Mouse (Mus musculus): ENCODE measurements around the gene Gm10134. TPM values are rescaled to one million over a fixed set of nuclear protein-coding genes. Genes with fewer than 3 reads are reported as not detected.

The Gm10134 gene
- polyA plus RNA-seq, 1 experiment from 2014 or later = 0.64 TPM

DNA sequence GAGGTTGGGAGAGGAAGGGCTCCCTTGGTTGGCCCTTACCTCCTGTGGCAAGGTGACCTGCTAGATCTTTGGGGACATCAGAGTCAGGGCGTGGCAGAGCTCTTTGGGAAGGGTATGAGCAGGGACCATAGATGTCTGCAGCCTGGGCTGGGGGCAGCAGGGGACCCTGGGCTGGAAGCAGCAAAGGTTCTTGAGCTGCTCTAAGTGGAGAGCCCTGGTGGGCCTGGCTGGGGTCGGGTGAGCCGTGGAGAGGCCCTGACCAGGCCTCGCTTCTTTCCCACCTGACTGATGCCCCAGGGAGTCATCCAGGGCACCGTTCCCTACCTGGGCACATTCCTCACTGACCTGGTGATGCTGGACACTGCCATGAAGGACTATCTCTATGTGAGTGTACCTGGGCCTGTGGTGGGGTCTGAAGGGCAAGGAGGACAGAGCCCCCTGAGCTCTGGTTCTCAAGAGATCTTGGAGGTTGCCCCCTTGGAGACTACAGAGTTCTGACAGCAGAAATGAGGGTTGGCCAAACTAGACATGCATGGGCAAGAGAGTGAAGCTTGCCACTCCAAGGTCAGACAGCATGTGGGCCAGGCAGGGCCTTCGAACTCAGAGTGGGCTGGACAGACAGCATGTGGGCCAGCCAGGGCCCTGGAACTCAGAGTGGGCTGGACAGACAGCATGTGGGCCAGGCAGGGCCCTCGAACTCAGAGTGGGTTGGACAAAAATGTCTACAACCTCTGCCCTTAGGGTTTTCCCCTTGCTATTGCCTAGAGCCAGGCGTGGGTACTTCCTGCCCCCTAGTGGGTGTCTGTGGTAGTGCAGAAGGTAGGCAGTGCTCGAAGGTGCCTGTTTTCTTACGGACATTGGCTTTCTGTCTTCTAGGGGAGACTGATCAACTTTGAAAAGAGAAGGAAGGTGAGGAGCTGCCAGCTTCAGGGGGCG, 41.6 kb downstream of the Gm10134 start:
- Histone ChIP-seq H3K9ac (no peak overlapping the region), H3K36me3 (peaks cover 15% of the 10 kb centered on the region), H3K27me3 (replicated peaks) (no peaks in the 10 kb centered on the region), H3K27ac (no peak overlapping the region), H3K4me3 (no peak overlapping the region), H3K4me2 (no peak overlapping the region), H3K9me3 (replicated peaks) (no peaks in the 10 kb centered on the region), H3K4me1 (no peaks in the 10 kb centered on the region)
- WGBS (ENCODE audit: insufficient replicate concordance) = 40% methylated on average over 11 of the region's 11 CpGs
- ATAC-seq = peak; percentile 8; the same call in 1 of the 2 replicates

DNA sequence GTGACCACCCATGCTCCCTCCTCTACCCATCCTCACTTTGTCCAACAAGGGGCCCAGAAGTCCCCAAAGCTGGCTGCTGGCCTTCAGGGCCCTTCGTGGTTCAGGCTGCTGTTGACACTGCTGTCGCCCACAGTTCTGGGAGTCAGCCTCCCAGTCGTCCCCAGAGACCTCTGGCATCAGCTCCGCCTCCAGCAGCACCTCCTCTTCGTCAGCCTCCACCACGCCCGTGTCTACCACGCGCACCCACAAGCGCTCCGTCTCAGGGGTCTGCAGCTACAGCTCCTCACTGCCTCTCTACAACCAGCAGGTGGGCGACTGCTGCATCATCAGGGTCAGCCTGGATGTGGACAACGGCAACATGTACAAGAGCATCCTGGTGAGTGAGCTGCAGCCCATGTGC, 43.3 kb downstream of the Gm10134 start:
- H3K4me1 ChIP-seq = no peaks in the 10 kb centered on the region
- peaks cover 15% of the 10 kb centered on the region for H3K36me3 ChIP-seq
- H3K9ac ChIP-seq = no peak overlapping the region
- WGBS (ENCODE audit: insufficient replicate concordance) = 77% methylated on average over 13 of the region's 13 CpGs
- no peak overlapping the region for H3K27ac ChIP-seq
- H3K4me3 ChIP-seq = no peak overlapping the region
- H3K9me3 ChIP-seq (replicated peaks) = no peaks in the 10 kb centered on the region
- ATAC-seq = no peak
- no peak overlapping the region for H3K4me2 ChIP-seq
- no peaks in the 10 kb centered on the region for H3K27me3 ChIP-seq (replicated peaks)

DNA sequence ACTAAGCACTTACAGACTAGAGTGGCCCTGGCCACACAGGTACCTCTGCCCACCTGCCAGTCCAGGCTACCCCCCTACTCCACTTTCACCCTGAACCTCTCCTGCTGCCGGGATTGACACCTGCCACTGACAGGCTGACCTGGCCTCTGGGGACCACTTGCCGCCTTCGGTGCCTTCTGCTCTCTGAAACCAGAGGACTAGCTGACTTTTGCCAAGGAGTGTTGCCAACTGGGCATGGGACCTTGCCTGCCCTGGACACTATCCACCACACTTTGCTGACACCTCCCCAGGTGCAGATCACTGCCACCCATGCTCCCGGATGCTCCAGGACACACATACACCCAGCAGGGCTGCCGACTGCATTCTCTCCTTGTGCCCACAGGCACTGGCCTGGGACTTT, 46.4 kb downstream of the Gm10134 start:
- H3K4me2 ChIP-seq = no peak overlapping the region
- no peak overlapping the region for H3K9ac ChIP-seq
- no peak overlapping the region for H3K27ac ChIP-seq
- H3K4me1 ChIP-seq = no peaks in the 10 kb centered on the region
- ATAC-seq = no peak
- peaks cover 15% of the 10 kb centered on the region for H3K36me3 ChIP-seq
- no peaks in the 10 kb centered on the region for H3K9me3 ChIP-seq (replicated peaks)
- 75% methylated on average over 5 of the region's 5 CpGs for WGBS (ENCODE audit: insufficient replicate concordance)
- no peak overlapping the region for H3K4me3 ChIP-seq
- H3K27me3 ChIP-seq (replicated peaks) = no peaks in the 10 kb centered on the region; the same call in 1 of the 2 replicates

Other genes starting within 250 kb of the Gm10134 start
- 0.37 and 0.42 TPM in 2 replicates for gene Ppp1r26, start 59.3 kb upstream of the Gm10134 start, polyA plus RNA-seq (2016; fragmentation: Nextera tagmentation; extraction: Ambion mirVana)
- gene 1700007K13Rik, start 39.8 kb upstream of the Gm10134 start, polyA plus RNA-seq (2016; fragmentation: Nextera tagmentation; extraction: Ambion mirVana) = not detected in 2 replicates
- gene Mrps2, start 38.0 kb upstream of the Gm10134 start, polyA plus RNA-seq (2016; fragmentation: Nextera tagmentation; extraction: Ambion mirVana) = 39.8 and 41.0 TPM in 2 replicates
- 0.37 and 0.39 TPM in 2 replicates for gene Gbgt1, start 9.2 kb upstream of the Gm10134 start, polyA plus RNA-seq (2016; fragmentation: Nextera tagmentation; extraction: Ambion mirVana)
- 4.3 and 5.5 TPM in 2 replicates for gene Ralgds, start 7.0 kb downstream of the Gm10134 start, polyA plus RNA-seq (2016; fragmentation: Nextera tagmentation; extraction: Ambion mirVana)
- gene Cel, start 57.3 kb downstream of the Gm10134 start, polyA plus RNA-seq (2016; fragmentation: Nextera tagmentation; extraction: Ambion mirVana) = not detected in 2 replicates
- 24.9 and 26.3 TPM in 2 replicates for gene Gtf3c5, start 77.7 kb downstream of the Gm10134 start, polyA plus RNA-seq (2016; fragmentation: Nextera tagmentation; extraction: Ambion mirVana)
- 117 and 121 TPM in 2 replicates for gene Gfi1b, start 115.9 kb downstream of the Gm10134 start, polyA plus RNA-seq (2016; fragmentation: Nextera tagmentation; extraction: Ambion mirVana)
- 12.5 and 13.6 TPM in 2 replicates for gene Tsc1, start 135.1 kb downstream of the Gm10134 start, polyA plus RNA-seq (2016; fragmentation: Nextera tagmentation; extraction: Ambion mirVana)
- gene Spaca9, start 193.6 kb downstream of the Gm10134 start, polyA plus RNA-seq (2016; fragmentation: Nextera tagmentation; extraction: Ambion mirVana) = 1.9 and 2.6 TPM in 2 replicates
- gene Ak8, start 194.1 kb downstream of the Gm10134 start, polyA plus RNA-seq (2016; fragmentation: Nextera tagmentation; extraction: Ambion mirVana) = 0.14 and 0.35 TPM in 2 replicates